Mouse (Mus musculus) thymus, postnatal 0 days (tissue): ENCODE results near the gene Dgka. TPM values are rescaled to one million over a fixed set of nuclear protein-coding genes. Genes with fewer than 3 reads are reported as not detected.

Source experiments
- DNase-seq: peaks from one replicate; pipeline ENCODE4 v3.0.0-alpha.2; 2015; ENCODE audit warnings: low spot score
- polyA plus RNA-seq: library from polyadenylated mRNA; unstranded; fragments of >200 nt; fragmentation: Nextera tagmentation; extraction: Ambion mirVana; gene quantifications from 2 replicates; pipeline ENCODE4 v1.2.1, GENCODE M21; 2015

The Dgka gene
- 135 and 136 TPM in 2 replicates for polyA plus RNA-seq

GRCm38 (mm10) chr10:128744680-128745601 lies at the start of gene Dgka:
Gene Dgka, minus strand, starts transcription at chr10:128744855.
- peak; percentile 85 for DNase-seq

DNA sequence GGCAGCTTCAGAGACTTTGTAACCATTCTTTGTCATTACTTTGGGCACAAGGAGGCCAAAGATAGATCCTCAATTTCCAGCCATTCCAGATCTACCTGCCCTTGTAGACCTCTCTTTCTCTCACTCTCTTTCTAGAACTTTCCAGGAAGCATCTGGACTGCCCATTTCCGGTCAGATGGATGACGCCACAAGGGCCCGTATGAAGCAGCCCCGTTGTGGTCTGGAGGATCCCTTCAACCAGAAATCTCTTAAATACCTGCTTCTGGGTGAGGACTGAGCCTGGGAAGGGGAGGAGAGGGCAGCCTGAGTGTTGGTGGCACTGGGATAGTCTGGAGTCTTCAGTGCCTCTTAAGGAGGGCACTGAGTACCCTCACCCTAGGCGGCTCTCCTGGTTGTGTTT lies 49.7 kb upstream of the Dgka start:
- DNase-seq: no peak

GRCm38 (mm10) chr10:128793258-128793657 lies 48.6 kb upstream of the Dgka start:
- no peak for DNase-seq

DNA sequence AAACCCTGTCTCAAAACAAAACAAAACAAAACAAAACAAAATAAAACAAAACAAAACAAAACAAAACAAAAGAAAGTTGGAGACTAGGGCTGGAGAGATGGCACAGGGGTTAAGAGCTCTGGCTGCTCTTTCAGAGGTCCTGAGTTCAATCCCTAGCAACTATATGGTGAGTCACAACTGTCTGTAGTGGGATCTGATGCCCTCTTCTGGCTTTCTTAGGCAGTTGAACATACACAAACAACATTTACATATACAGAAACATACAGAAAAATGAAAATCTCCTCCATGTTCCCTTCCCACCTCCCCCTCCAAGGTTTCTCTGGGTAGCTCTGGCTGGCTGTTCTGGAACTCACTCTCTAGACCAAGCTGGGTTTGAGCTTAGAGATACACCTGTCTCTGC lies 47.4 kb upstream of the Dgka start:
- no peak for DNase-seq

DNA sequence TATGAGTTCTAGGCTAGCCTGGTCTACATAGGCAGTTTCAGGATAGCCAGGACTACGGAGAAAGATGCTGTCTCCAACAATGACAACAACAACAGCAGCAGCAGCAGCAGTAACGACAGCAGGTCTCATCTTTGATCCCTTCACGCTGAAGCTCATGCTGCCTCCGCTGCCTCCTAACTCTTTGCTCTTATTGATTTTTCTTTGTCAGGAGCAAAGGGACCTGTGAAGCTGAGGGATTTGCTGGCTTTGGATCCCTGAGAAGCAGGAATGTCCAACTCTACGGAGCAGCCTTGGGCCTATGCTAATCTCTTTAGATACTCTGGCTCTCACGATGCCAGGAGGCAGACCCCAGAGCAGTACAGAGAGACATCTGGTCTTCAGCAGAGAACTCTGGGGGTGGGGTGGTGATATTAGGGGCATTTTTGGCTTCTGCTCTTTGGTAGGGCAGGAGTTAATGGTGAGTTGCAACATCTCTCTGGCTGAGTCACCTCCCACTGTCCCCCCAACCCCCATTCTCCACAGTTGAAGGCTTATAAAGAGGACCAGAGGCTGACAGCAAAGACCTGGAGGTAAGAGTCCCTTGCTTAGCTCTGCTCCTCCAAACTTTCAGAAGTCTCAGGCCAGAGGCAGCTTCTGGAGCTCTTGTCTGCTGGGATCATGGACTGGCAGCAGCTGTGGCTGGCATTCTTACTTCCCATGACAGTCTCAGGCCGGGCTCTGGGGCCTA lies 45.9 kb upstream of the Dgka start, which contains the start of gene Mmp19:
TSS of gene Mmp19 (plus strand) at position 513 of the 727 bp plus-strand sequence.
- DNase-seq: no peak

DNA sequence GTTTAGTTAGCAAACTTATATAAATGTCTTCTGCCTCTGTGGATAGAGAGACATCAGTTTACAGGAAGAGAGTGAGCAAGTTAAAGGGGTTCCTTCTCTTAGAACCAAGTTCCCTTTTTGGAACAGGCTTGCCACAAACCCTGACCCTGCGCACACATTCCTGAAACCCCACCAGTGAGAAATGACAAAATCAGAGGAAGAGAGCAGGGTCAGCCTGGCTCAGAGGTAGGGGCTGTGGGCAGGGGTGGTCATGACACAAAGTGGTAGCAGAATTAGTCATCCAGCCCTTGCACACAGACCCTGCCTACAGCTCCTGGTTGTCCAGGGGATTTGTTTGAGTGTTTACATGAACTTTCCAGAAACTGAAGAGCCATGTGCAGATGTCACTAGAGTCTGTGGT lies 35.5 kb upstream of the Dgka start:
- DNase-seq: no peak

GRCm38 (mm10) chr10:128779011-128779795 lies 34.5 kb upstream of the Dgka start:
- DNase-seq: no peak

DNA sequence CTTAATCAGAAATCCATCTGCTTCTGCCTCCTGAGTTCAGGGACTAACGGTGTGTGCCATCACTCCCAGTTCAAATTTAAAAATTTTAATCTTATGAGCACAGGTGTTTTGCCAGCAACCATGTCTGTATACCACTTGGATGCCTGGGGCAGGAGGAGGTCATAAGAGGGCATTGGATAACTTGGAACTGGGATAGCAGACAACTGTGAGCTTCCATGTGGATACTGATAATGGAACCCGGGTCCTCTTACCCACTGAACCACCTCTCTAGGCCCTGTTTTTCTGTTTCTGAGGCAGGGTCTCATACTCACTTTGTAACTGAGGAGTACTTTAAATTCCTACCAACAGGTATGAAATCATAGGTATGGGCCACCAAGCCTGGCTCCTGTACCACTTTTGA lies 33.8 kb upstream of the Dgka start:
- no peak for DNase-seq

GRCm38 (mm10) chr10:128773685-128774084 lies 29.0 kb upstream of the Dgka start:
- peak; percentile 8 for DNase-seq

GRCm38 (mm10) chr10:128772895-128773294 lies 28.2 kb upstream of the Dgka start:
- peak; percentile 24 for DNase-seq

GRCm38 (mm10) chr10:128748252-128748864 lies 3.7 kb upstream of the Dgka start:
- DNase-seq: peak; percentile 95

DNA sequence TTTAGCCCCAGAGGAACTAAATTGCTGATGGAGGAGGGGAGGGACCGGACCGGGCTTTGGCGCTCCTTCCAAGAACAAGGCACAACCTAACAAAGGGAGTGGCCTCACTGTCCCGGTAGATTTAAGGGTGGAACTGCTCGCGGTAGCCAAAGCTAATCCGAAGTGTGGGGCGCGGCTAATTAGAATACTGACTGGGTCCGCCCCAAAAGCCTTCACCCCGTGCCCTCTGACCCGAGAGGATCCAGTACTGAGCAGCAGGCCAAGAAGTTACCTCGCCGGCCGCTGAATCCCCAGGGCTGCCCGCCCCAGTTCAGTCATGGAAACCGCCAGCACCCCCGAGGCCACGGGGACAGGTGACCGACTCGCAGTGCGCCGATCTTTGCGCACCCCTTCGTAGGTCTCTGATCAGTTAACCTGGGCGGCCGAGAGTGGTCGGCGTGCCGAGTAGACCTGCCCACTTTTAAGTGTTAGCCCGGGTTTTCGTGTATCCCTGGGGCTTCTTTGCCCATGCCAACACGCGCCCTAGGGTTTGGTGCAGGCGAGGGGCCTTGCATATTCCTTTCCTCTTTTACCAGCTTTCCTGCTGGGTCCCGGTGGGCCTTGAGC lies 3.1 kb upstream of the Dgka start, which contains the start of gene Pym1:
TSS of gene Pym1 (plus strand) at position 244 of the 606 bp plus-strand sequence.
- peak; percentile 56 for DNase-seq

GRCm38 (mm10) chr10:128746972-128747645 lies 2.5 kb upstream of the Dgka start:
- DNase-seq: peak; percentile 18

DNA sequence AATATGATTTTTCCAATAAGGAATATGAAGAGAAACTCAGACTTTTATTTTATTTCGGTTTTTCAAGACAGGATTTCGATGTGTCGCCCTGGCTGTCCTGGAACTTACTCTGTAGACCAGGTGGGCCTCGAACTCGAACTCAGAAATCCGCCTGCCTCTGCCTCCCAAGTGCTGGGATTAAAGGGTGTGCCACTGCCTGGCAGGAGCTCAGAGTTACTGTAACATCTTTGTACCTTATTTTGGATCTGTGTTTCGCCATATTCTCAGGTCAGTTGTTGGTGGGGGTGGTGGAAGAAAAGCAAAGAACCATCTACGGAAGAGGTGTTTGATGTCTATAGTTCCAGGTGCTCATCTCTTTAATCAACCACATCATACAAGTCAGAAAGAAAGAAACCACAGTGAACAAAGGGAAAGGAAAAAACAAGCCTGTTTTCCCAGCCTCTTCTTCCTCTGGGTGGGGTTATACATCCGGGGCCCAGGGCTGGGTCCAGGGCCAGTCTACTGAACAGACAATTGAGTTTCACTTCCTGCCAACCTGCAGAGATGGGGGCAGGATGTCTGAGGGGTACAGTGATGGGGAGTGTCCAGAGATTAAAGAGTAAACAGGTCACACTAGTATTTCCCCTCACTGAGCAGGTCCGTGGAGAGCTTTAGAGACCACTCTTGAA lies 1.4 kb upstream of the Dgka start:
- DNase-seq: peak; percentile 94

DNA sequence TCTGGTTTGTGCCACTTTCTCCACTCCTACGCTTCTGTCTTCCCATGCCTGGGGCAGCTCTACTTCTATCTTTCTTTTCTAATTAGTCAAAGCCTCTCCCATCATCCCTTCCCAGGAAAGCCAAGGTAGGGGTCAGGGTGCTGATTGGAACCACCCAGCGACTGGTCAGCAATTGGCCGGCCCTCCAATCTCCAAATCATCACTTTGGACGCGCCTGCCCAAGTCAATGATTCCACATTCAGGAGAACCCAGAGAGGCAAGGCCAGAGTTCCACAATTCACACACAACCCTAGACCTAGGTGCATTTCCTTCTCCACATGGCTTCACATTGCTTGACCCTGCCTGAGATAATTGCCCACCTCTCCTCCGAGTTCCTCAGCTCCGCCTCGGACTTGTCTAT lies 444 bp downstream of the Dgka start:
- peak; percentile 12 for DNase-seq

DNA sequence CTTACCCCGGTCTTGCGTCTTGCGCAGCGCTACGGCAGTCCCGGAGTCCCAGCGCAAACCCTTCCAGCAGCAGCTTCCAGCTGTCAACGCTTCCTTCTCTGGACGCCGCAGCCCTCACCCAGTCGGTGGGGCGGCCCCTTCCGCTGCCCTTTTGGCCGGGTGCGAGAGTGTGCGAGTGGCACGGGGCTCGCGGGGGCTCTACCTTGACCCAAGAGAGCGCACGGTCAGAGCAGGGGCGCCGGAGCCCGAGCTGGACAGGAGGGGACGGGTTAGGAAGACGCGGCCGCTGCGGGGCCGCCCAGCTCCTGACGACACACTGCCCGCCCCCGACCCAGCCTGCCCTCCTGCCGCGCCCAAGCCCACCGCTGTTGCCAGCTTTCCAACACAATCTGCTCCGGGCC lies 864 bp downstream of the Dgka start:
- peak; percentile 44 for DNase-seq

DNA sequence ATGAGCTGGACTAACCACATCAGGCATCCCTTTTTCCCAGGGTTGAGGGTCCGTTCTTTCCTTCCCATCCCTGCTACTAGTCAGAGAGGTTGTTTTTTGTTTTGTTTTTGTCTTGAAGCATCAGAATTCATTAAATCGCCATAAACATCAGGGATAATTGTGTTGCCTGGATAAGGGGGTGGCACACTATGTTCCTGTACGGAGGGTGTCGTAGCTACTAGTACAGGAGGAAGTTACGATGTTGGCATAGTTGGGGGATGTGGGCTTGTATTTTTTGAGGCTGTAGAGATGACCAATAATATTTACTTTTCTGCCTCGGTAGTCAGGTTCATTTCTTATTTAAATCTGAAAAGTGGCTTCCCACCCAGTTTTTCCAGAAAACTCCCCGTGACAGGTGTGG lies 1.4 kb downstream of the Dgka start:
- DNase-seq: no peak

DNA sequence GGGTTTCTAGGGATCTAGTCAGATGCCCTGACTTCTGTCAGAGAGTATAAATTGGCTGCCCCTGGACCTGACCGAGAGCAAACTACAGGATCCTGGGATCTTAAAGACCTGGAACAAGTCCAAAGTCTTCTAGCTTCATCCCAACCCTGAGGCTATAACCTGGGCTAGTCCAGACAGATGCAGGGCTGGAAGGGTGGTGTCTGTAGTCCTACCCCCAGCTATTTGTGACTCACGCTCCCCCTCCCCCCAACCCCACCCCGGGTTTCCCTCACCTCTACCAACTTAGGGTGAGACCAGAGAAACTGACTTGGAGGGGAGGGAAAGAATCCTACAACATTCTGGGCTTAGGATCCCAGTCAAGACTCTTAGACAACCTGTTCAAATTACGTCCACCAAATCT lies 2.0 kb downstream of the Dgka start:
- DNase-seq: no peak

GRCm38 (mm10) chr10:128740296-128740695 lies 4.4 kb downstream of the Dgka start:
- DNase-seq: no peak
